Mouse (Mus musculus) skeletal muscle tissue, adult 2 months (tissue): ENCODE data around the gene Ciita.

Experiments used
- DNase-seq: peaks from one replicate; pipeline ENCODE4 v3.0.0-alpha.2; 2012; ENCODE audit warnings: low read depth, low spot score

The Ciita gene

DNA sequence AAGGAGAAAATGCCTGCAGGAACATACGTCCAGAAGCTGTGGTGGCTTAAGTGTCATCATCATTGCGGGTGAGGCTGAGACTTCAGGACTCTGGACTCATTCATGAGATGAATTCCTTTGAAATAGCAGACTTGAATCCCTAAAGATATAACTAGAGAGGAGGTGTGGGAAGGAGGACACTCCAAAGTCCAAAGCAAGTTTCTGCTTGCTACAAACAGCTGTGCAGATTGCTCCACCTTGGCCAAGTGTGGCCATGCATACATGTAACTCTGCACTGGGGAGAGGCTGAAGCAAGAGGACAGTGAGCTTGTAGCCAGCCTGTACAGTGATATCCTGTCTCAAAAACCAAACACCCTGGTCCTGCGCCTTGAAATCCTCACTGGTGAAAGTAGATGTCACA is 7.9 kb upstream of the Ciita start:
- DNase-seq: no peak

DNA sequence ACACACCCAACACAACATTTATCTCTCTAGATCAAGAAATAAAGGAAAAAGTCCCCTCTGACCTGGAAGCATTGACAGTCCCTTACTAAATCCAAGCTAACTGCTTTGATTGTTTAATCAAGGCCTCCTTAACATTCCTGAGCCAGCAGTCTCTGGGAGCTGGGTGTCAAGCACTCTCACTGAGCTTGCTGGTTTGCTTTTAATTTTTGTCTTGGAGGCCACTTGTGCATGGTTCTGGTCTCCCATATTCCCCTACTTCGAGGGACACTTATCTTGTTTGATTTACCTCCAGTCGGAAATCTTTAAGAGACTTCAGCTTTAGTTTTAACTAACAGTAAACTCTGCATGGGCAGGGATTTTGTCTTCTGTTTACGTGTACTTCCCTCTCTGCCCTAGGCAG is 4.9 kb upstream of the Ciita start:
- no peak for DNase-seq

DNA sequence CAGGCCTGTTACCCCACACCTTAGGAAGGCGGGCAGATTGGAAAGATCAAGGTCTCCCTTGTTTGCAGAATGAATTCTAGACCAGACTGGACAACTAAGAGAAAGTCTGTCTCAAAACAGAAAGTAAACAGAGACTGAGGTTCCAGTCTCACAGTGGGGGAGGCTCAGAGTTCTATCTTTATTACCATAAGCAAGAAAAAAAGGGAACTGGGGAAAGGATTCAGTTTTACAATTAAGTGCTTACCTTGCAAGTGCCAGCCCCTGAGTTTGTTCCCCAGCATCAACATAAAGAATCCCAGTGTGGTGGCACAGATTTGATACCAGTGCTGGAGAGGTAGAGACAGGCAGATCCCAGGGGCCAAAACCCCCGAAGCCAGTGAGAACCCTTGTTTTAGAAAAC is 3.9 kb upstream of the Ciita start:
- DNase-seq: no peak

DNA sequence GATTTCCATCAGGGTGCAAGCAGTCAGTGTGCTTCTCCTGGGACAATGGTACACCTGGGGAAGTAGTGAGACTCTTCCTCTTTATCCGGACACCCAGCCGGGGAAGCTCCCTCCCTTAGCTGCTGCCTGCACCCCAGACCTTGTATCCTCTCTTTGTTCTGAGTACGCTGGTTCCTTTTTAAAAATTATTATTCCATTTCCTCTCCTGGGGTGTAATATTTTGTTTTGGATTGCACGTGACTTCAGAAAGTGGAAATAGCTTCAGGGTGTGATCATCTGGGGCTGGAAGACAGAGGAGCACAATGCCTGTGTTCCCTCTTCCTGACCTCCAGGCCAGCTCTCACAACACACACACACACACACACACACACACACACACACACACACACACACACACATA is 2.5 kb downstream of the Ciita start:
- no peak for DNase-seq

DNA sequence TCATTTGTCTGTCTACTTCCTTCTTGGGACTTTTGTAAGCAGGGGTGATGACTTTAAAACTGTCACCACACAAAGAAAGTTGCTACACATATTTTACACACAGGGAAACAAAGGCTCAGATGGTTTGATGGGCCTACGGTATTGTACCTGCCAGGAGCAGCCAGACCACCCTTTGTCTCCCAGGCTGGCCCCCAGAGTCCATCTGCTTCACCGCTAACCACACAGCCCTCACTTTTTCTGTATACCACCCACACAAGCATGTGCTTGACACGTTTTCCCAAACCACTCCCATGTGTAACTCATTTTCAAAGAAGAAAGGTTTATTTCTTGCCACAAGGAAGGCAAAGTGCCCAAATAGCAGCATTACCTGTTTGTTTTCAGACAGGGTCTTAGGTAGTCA is 7.1 kb downstream of the Ciita start:
- no peak for DNase-seq

DNA sequence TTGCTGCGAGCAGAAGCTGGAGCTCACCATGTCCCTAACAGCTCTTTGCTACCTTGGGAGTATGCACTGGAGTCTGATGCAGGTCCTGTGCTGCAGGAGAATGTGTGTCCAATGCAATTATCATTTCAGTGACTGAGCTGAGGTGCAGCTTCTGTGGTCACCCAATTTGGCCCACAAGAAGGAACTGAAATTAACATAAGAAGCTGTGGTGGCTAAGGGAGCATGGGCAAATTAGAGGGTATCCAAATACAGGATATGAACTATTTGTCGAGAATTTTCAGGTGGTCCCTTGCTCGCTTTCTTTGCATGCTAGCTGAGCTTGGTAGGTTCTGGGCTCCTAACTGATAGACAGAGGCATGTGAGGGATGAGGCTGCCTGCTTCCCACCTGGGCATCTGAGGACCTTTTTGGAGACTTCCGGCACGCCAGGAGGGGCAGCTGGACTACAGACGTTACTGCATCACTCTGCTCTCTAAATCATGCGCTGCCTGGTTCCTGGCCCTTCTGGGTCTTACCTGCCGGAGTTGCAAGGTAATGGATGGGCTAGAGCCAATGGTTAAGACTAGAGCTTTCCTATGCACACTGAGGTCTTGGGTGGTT is 8.1 kb downstream of the Ciita start:
- DNase-seq: peak; percentile 14

DNA sequence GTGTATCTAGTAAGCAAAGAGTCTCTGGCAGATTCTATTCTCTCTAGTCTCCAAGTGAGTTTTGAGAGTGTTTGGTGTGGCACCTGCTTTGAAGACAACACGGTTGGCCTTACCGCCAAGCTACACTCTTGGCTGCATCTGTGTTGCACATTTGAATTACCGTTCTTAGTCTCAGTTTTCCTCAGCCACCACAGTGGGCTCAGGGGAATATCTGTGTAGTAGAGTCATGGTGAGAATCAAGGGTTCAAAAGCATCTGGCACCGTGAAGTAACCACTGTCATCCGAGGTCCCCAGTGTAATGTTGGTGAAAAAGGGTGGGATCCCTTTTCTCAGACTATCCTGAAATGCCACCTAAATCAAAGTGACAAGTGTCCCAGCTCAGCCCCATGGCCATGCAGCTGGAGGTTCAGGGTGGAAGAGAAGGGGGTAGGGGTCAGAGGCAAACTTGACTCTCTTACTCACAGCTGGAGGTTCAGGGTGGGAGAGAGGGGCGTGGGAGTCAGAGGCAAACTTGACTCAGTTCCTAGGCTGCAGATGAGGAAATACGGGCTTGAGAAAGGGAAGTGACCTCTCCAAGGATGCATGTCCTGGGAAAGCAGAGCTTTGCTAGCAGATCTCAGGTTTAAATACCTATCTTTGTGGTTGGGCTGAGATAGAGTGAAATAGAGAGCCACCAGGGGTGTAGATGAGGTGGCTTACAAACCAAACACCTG is 9.1 kb downstream of the Ciita start:
- DNase-seq: no peak

DNA sequence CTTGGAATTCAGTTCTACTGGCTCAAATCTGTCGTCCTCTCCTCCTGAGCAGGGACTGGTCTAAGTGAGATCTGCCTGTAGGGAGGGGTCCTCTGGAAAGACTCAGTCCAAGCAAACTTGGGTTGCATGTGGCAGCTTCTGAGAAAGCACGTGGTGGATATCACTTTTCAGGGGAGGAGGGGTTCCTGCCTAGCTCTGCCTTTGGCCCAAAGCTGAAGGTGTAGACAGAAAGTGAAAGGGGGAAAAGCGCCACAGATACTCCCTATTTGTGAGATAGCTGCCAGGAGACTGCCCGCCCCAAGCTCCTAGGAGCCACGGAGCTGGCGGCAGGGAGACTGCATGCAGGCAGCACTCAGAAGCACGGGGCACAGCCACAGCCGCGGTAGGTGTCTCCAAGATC is 9.6 kb downstream of the Ciita start:
- DNase-seq: no peak

DNA sequence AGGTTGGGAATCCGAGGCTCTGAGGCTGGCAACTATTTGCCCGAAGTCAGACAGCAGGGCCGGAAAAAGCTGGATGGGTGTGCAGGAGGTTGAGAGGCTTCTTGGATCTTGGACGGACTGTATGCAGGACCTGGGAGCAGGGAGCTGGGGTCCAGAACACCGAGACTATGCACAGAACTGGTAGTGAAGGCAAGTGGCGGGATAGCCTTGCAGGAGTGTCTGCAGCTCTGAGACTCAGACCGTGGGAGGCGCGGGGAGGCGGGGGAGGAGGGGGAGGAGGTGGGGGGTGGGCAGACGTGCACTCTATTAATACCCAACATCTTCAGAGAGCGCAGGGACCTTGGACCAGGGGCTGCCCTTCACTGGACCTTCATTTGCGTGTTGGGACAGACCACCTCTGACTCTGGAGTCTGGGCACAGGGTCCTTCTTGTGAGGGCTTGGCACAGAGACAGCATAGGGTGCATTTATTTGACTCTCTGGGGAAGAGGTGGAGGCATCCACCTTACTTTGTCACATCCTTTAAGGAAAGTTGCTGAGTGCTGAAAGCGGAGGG is 10.1 kb downstream of the Ciita start:
- no peak for DNase-seq

DNA sequence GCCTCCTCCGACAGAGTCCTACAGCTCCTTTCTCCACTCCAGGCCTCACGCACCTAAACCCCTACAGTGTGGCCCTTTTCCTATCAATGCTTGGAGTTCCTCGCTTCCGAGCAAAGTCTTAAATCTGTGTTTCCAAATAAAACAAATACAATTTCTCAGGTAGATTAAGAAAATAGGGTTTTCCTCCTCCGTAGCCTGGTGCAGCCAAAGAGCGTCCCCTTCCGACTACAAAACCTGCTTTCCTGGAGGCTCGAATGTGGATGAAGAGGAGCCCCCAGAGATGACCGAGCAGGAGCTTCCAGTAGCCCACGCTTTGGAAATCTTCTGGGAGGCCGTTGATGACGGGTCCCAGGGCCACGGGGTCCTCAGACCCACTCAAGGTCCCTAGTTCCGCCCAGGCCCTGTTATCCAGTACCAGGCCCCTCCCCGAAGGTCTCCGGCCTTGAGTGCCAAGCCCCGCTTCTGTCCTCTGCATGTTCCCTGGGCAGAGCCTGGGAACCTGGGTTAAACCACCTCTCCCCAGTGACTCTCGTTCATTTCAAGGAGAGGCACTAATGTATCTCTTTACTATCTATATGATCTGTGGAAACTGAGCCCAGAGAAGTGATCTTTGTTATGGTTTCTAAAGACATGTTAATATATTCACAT is 10.8 kb downstream of the Ciita start:
- no peak for DNase-seq

DNA sequence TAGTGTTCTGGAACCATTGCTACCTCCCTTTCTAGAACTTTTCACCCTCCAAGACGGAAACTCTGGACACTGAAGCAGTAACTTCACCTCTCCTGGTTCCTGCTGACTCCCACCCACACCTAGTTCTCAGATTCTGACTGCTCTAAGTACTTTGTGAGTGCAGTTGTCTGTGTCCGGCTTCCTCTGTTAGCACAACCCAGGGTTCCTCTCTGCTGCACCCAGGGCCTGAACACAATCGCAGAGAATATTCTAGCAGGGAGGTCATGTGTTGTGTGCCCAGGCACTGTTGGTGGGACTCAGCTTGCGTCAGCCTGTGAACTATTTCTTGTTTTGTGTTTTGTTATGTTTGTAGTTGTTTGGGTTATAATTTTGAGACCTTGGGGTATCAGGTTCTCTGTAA is 11.9 kb downstream of the Ciita start:
- no peak for DNase-seq

DNA sequence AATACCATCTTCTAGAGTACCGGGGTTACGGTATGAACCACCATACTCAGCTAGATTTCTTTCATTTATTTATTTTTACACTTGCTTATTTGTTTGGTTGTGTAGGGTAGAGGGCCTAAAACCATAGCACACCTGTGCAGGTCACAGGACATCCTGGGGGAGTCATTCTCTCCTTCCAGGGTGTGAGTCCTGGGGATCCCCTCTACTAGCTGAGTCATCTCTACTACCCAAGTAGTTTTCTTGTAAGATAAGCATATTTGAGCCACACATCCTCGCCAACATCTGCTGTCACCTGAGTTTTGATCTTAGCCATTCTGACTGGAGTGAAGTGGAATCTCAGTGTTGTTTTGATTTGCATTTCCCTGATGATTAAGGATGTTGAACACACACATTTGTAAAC is 12.7 kb downstream of the Ciita start:
- DNase-seq: no peak

DNA sequence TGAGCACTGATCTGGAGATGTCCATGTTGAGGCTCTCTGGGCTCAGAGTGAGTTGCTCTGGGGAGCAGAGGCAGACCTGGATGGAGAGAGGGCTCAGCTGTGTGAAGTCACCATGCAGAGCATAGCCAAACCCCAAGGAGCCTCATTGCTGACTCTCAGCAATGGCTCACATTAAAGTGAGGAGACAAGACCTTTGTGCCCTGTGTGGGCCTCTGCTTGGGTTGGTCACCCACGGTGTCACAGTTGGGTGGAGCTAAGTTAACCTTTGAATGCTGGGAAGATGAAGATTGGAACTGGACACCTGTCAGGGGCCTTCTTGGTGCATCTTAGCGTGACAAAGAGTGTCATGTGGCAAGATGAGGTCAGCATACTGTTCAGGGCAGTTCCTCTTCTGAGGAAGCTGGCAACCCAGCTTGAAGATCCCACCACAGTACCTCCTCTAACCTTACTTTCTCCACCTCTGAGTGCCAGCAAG is 16.0 kb downstream of the Ciita start:
- no peak for DNase-seq

DNA sequence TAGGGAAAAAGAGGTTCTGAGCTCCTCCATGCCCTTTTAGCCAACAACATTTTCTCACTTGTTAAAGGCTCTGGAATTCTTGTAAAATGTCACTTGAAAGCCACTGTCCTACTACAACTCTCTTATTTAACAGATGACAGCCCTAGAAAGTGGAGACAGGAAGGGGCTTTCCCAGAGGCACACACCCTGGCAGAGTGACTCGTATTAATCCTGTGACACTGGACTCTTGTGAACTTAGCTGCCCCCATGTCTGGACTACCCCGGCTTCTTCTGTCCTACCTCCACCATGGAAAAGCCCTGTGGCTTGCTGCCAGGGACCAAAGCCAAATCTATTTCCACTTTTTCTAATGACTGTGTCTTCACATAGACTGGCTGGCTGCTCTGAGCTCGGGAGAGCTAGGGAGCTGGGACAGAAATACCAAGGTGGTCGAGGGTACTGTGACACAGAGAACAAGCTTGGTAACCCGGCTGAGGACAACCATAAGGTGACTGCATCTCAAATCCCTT is 18.3 kb downstream of the Ciita start:
- DNase-seq: no peak

DNA sequence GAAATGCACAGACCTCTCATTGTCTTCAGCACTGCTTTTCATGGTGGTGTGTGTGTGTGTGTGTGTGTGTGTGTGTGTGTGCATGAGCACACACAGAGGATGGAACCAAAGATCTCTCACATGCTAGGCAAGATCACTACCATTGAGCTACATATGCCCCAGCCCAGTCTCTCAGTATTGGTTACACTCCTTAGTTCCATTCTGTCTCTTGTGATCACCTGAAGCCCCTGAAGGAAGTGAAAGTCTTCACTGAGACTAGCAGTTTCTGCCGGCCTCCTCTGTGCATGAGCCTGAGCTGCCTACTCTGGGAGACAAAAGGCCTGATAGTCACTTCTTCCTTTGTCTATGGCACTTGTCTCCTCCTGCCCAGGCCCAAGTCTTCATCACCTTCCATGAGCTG is 19.3 kb downstream of the Ciita start:
- DNase-seq: no peak

DNA sequence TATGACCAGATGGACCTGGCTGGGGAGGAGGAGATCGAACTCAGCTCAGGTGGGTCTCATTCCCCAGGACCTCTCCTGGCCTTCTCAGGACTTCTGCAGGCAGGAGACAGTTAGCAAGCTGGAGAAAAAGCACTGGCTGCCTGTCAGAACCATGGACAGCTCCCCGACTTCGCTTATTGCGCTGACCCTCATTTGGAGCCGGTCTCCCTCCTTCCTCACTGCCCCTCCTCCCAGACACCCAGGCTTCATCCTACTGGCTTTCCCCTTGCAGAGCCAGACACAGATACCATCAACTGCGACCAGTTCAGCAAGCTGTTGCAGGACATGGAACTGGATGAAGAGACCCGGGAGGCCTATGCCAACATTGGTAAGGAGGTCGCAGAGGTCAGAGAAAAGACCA is 22.0 kb downstream of the Ciita start:
- no peak for DNase-seq

DNA sequence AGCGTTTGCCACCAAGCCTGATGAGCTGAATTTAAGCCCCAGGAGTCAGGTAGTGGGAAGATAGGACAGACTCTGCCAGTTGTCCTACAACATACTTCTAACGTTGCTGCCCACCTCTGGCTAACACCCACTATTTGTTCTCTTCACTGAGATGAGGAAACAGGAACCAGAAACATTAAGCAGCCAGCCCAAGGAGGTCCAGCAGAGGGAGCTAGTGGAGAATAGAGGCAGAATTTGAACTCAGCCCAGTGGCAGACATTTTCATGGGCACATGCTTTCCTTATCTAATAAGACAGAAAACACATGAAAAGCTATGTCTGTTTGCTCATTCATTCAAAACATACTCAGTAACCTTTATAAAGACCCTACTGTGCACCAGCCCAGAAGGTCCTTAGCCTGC is 23.2 kb downstream of the Ciita start:
- no peak for DNase-seq

DNA sequence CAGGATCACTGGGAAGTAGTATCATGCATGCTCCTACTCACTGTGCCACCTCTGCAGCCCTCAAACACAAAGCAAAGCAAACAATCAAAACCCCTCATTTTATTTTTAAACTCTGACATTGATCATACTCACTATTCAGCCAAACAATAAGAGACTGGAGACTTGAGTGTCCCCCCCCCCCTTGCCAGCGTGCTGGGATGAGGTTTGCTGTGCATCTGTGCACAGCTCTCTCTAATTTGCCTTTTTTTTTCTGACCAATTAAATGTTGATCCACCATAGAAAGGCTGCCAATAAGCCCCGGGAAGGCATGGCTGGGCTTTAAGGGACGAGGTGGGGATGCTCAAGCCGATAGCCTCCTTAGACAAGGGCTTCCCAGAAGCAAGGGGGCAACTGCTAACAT is 27.6 kb downstream of the Ciita start:
- no peak for DNase-seq

DNA sequence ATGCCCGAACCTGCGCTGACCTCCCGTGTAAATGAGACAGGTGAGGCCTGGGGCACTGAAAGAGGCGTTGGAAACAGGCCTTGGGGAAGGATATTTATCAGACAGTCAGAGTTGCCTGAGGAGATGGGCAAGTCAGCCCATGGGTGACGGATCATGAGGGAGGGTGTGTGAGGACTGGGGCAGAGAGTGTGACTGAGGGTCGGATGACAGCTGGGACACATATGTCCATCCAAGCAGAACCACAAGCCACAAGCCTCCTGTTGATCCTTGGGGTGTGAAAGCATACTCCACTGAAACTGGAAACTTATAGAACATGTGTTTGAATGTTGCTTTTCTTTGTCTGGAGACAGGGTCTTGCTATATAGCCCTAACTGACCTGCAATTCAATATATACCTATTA is 28.8 kb downstream of the Ciita start:
- DNase-seq: no peak

DNA sequence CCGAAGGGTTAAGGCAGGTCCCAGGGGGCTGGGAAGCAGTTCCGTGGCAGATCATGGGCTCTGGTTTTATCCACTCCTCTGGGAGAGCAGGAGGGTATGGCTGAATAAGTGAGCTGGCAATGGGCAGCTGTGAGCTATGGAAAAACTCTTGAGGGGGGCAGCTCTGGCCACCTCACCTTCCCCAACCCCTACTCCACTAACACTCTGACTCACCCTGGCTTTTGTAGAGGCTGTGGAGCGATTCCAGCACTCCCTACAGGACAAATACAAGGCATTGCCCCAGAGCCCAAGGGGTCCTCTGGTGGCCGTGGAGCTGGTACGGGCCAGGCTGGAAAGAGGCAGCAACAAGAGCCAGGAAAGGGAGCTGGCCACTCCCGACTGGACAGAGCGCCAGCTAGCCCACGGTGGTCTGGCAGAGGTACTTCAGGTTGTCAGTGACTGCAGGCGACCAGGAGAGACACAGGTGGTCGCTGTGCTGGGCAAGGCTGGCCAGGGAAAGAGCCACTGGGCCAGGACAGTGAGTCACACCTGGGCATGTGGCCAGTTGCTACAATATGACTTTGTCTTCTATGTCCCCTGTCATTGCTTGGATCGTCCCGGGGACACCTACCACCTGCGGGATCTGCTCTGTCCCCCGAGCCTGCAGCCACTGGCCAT is 30.7 kb downstream of the Ciita start:
- DNase-seq: no peak

DNA sequence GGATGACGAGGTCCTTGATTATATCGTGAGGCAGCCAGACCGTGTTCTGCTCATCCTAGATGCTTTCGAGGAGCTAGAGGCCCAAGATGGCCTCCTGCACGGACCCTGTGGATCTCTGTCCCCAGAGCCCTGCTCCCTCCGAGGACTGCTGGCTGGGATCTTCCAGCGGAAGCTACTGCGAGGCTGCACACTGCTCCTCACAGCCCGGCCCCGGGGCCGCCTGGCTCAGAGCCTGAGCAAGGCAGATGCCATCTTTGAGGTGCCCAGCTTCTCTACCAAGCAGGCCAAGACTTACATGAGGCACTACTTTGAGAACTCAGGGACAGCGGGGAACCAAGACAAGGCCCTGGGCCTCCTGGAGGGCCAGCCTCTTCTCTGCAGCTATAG is 31.3 kb downstream of the Ciita start:
- DNase-seq: no peak

DNA sequence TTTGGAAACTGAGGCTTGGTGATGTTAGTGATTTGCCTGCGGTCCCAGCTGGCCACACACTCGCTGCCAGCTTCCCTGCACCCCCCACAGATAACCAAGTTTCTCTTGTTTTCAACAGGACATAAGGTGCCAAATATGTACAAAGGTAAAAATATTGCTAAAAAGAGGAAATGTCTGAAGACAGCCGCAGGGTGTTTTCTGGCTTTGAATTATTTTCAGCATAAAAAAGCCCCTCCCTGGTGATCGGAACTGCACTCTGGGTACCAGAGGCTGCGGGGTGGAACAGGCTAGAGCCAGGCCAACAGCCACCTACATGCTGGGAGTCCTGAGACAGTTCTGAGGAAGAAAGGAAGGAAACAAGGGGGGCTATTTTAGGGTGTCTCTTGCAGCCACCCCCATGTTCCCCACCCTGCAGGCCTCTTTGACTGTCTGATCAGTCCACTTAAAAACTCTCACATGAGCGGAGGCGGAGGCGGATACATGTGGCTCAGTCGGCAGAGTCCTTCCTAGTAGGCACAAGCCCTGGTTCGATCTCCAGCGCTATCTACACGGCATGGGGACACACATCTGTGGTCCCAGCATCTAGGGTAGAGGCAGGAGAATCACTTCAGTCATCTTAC is 36.2 kb downstream of the Ciita start:
- no peak for DNase-seq
